Mouse (Mus musculus) heart, embryonic 11.5 days (tissue): ENCODE measurements around the gene 1520401A03Rik. TPM values are rescaled to one million over a fixed set of nuclear protein-coding genes. Genes with fewer than 3 reads are reported as not detected.

Experiments used
- ATAC-seq: fragments of 200-750 bp; cut with Nextera tagmentation; replicated peaks from 2 replicates; pipeline ENCODE4 v1.8.0; 2017; ENCODE audit warnings: moderate library complexity; ENCODE audit not compliant: insufficient number of reproducible peaks, low FRiP score, low TSS enrichment
- H3K27ac ChIP-seq: fragments of 300-500 bp; sonication (generic); 2 replicates; pipeline ENCODE4 v1.5.1; 2014; ENCODE audit warnings: mild to moderate bottlenecking, low read depth, low read length
- H3K27me3 ChIP-seq: fragments of 300-500 bp; sonication (generic); 2 replicates; pipeline ENCODE4 v1.6.1; 2014; ENCODE audit warnings: mild to moderate bottlenecking, low read length, mixed read lengths; ENCODE audit not compliant: control insufficient read depth, insufficient read depth
- H3K36me3 ChIP-seq: fragments of 300-500 bp; sonication (generic); 2 replicates; pipeline ENCODE4 v1.6.1; 2014; ENCODE audit warnings: mild to moderate bottlenecking, low read length, moderate library complexity, mixed read lengths; ENCODE audit not compliant: control insufficient read depth, insufficient read depth
- H3K4me1 ChIP-seq: fragments of 300-500 bp; sonication (generic); 2 replicates; pipeline ENCODE4 v1.6.1; 2014; ENCODE audit warnings: low read length; ENCODE audit not compliant: control insufficient read depth, insufficient read depth
- H3K4me2 ChIP-seq: fragments of 300-500 bp; sonication (generic); 2 replicates; pipeline ENCODE4 v1.6.1; 2014; ENCODE audit warnings: mild to moderate bottlenecking, moderate library complexity
- H3K4me3 ChIP-seq: fragments of 300-500 bp; sonication (generic); 2 replicates; pipeline ENCODE4 v1.5.1; 2014; ENCODE audit warnings: low read depth, low read length
- H3K9ac ChIP-seq: fragments of 300-500 bp; sonication (generic); 2 replicates; pipeline ENCODE4 v1.6.1; 2014; ENCODE audit warnings: mild to moderate bottlenecking, low read depth, low read length, moderate library complexity
- H3K9me3 ChIP-seq: fragments of 300-500 bp; sonication (generic); replicated peaks from 2 replicates; pipeline ENCODE4 v1.6.1; 2016; ENCODE audit warnings: low read length; ENCODE audit not compliant: control insufficient read depth
- whole genome bisulfite sequencing: fragments of 180-500 bp; shearing (Covaris S2); extraction: QIAGEN DNeasy Blood & Tissue Kit; methylation state at CpG from one replicate; pipeline ENCODE4 v1.1.7; 2014; ENCODE audit not compliant: insufficient replicate concordance; 5-methylcytosine and 5-hydroxymethylcytosine counted together
- polyA plus RNA-seq: library from polyadenylated mRNA; unstranded; fragments of >200 nt; fragmentation: Nextera tagmentation; extraction: Ambion mirVana; gene quantifications from 2 replicates; pipeline ENCODE4 v1.2.1, GENCODE M21; 2014

1520401A03Rik gene
- polyA plus RNA-seq, 1 experiment from 2014 or later: 0.16 TPM

GRCm38 (mm10) chr17:23746311-23746710, 23.7 kb upstream of the 1520401A03Rik start:
- Histone ChIP-seq H3K27me3 (peaks cover 68% of the 10 kb centered on the region), H3K4me2 (peak overlapping the region; percentile 52; the same call in 1 of the 2 replicates), H3K4me3 (no peak overlapping the region), H3K4me1 (peaks cover 17% of the 10 kb centered on the region), H3K9me3 (no peaks in the 10 kb centered on the region), H3K36me3 (no peaks in the 10 kb centered on the region; the same call in 1 of the 2 replicates), H3K9ac (no peak overlapping the region), H3K27ac (no peak overlapping the region)
- 1% methylated on average over 12 of the region's 12 CpGs for WGBS
- ATAC-seq: no peak

DNA sequence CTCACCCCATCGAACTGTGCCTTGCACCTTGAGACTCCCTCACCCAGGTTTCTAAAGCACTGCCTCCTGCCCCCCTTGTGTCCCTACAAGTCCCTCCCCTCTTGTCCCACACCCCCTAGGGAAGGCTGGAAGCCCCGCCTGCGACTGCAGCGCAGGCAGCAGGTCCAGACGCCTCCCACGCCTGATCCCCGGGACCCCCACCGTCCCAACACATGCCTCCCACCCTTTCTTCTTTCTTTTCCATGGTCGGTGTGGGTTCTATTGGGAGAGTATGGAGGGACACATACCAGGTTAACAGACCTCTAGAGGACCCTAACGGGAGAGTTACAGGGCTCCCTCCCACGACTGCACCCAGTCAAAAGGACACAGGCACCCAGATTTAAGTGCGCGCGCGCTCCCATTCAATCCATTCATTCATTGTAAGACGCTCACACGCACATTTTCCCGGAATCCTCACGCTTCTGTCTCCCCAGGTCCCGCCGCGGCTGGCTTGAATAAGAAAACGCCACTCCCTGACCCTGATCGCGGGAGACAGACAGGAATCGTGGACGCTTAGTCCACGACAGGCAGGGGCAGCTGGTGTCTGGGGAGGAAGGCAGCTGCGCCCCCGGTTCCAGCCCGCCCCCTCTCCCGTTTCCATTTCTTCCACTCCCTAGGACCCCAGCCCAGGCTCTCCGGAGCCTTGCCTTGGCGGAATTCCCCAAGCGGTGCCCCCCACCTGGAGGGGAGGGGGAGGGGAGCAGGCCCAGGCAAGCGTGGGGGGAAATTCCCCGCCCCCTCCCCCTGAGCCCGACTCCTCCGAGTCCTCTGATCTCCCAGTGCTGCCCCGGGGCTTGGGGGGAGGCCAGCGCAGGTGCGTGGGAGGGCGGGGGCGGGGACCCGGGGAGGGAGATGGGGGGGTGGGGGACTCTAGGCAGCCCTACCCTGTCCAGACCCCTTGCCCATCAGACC, 23.0 kb upstream of the 1520401A03Rik start, which contains the start of gene Kremen2:
TSS of gene Kremen2 (minus strand) at position 533 of the 951 bp plus-strand sequence.
- no peak within 1 kb of the TSS for H3K9ac ChIP-seq
- H3K4me3 ChIP-seq: peak within 1 kb of the TSS; percentile 25
- WGBS: 1% methylated on average over 39 of the region's 45 CpGs
- no peaks in the 10 kb centered on the region for H3K9me3 ChIP-seq
- H3K36me3 ChIP-seq: no peaks in the 10 kb centered on the region
- H3K4me1 ChIP-seq: peaks cover 18% of the 10 kb centered on the region
- H3K27ac ChIP-seq: no peak within 1 kb of the TSS
- no peak for ATAC-seq
- H3K4me2 ChIP-seq: peak within 1 kb of the TSS; percentile 52
- H3K27me3 ChIP-seq: peaks cover 76% of the 10 kb centered on the region

DNA sequence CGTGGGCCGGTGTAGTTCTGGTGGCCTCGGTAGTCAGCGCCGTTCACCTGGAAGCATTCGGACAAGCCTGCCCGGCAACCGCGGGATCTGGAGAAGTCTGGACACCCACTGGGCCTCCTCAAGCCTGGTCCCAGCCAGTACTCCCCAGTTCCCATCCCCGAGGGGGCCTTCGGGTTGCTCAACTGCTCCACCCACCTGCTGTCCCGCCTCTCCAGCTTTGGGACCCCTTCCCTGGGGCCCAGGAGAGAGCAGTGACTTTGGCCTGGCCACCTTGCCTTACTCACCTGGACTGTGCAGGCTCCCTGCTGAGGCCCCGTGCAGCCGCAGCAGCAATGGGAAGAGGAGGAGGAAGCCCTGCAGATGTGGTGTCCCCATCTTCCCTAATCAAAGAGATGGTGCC, 22.1 kb upstream of the 1520401A03Rik start:
- H3K9ac ChIP-seq: no peak overlapping the region

DNA sequence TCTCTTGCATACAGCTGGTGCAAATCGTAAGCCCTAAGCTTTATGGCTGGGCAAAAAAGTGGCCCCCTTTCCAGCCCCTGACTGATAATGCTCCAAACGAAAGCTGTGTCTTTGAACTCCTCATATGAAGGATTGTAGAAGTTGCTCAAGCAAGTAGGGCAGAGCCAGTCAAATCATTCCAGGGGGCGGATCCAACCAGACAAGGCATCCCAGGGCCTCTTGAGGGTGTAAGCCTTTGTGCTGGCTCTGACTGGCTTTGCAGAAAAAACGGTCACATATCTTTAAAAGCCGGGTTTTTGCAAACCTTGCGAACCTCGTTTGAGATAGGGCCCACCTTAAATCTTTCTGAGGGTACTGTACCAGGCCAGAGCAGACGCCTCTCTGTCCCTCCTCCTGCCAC, 21.5 kb upstream of the 1520401A03Rik start:
- H3K4me2 ChIP-seq: no peak overlapping the region
- no peak for ATAC-seq
- H3K4me3 ChIP-seq: no peak overlapping the region
- no peaks in the 10 kb centered on the region for H3K9me3 ChIP-seq
- no peak overlapping the region for H3K27ac ChIP-seq
- WGBS: 19% methylated on average over 8 of the region's 8 CpGs
- peaks cover 27% of the 10 kb centered on the region for H3K4me1 ChIP-seq
- peaks cover 90% of the 10 kb centered on the region for H3K27me3 ChIP-seq
- no peak overlapping the region for H3K9ac ChIP-seq
- no peaks in the 10 kb centered on the region for H3K36me3 ChIP-seq

More for the DNA sequence above, 22.1 kb upstream of the 1520401A03Rik start:
- peaks cover 84% of the 10 kb centered on the region for H3K27me3 ChIP-seq
- 4% methylated on average over 14 of the region's 14 CpGs for WGBS
- no peaks in the 10 kb centered on the region for H3K9me3 ChIP-seq
- H3K4me3 ChIP-seq: peak overlapping the region; percentile 25; the same call in 1 of the 2 replicates
- H3K36me3 ChIP-seq: no peaks in the 10 kb centered on the region
- H3K4me2 ChIP-seq: peak overlapping the region; percentile 52; the same call in 1 of the 2 replicates
- no peak overlapping the region for H3K27ac ChIP-seq
- no peak for ATAC-seq
- H3K4me1 ChIP-seq: peaks cover 22% of the 10 kb centered on the region

DNA sequence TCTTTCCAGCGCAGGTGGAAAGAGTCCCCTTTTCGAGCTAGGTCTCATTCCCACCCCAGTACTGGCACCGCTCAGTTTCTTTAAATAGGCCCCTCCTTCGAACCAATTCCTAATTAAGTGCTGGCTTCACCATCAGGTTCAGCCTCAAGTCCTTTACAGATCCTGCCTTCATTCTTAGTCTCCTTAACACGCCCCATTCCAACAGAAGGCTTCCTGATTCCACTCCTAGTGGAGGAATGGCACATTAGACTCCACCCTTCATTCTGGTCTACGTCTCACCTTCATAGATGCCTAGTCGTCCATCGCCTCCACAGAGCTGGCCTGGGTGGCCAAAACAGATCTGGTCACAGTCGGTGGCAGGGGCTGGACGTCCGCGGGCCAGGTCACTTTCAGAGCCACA, 20.4 kb upstream of the 1520401A03Rik start:
- H3K27ac ChIP-seq: no peak overlapping the region
- no peak overlapping the region for H3K4me3 ChIP-seq
- peaks cover 94% of the 10 kb centered on the region for H3K27me3 ChIP-seq
- no peak for ATAC-seq
- WGBS: 63% methylated on average over 12 of the region's 12 CpGs
- no peaks in the 10 kb centered on the region for H3K36me3 ChIP-seq
- H3K9ac ChIP-seq: no peak overlapping the region
- H3K9me3 ChIP-seq: no peaks in the 10 kb centered on the region
- no peak overlapping the region for H3K4me2 ChIP-seq
- H3K4me1 ChIP-seq: peaks cover 32% of the 10 kb centered on the region

GRCm38 (mm10) chr17:23742210-23742793, 19.7 kb upstream of the 1520401A03Rik start:
- WGBS: 8% methylated on average over 44 of the region's 44 CpGs
- Histone ChIP-seq H3K9me3 (no peaks in the 10 kb centered on the region), H3K4me1 (peaks cover 32% of the 10 kb centered on the region), H3K4me3 (no peak overlapping the region), H3K36me3 (no peaks in the 10 kb centered on the region), H3K27me3 (peaks cover 96% of the 10 kb centered on the region), H3K27ac (no peak overlapping the region), H3K9ac (no peak overlapping the region), H3K4me2 (peak overlapping the region; percentile 28)
- ATAC-seq: no peak

- Histone ChIP-seq H3K4me2 (no peak overlapping the region; the same call in 1 of the 2 replicates), H3K27ac (no peak overlapping the region)
- no peak for ATAC-seq
Observed at GRCm38 (mm10) chr17:23741359-23742209, 19.0 kb upstream of the 1520401A03Rik start.

GRCm38 (mm10) chr17:23740598-23741021, 18.0 kb upstream of the 1520401A03Rik start, which contains the start of gene Paqr4:
Gene Paqr4 (minus strand): TSS chr17:23740867.
- peak; percentile 7; the same call in 1 of the 2 replicates for ATAC-seq
- H3K4me1 ChIP-seq: peaks cover 28% of the 10 kb centered on the region

More at GRCm38 (mm10) chr17:23741359-23742209, 19.0 kb upstream of the 1520401A03Rik start:
- WGBS: 41% methylated on average over 38 of the region's 38 CpGs
- Histone ChIP-seq H3K36me3 (no peaks in the 10 kb centered on the region), H3K9me3 (no peaks in the 10 kb centered on the region), H3K9ac (no peak overlapping the region), H3K27me3 (peaks cover 91% of the 10 kb centered on the region), H3K4me1 (peaks cover 32% of the 10 kb centered on the region), H3K4me3 (no peak overlapping the region)

More at GRCm38 (mm10) chr17:23740598-23741021, 18.0 kb upstream of the 1520401A03Rik start, which contains the start of gene Paqr4:
- WGBS: 5% methylated on average over 13 of the region's 13 CpGs
- H3K36me3 ChIP-seq: peaks cover 1% of the 10 kb centered on the region; the same call in 1 of the 2 replicates
- H3K9me3 ChIP-seq: no peaks in the 10 kb centered on the region
- H3K4me2 ChIP-seq: peak within 1 kb of the TSS; percentile 99
- peaks cover 85% of the 10 kb centered on the region for H3K27me3 ChIP-seq
- H3K27ac ChIP-seq: 0 out of 2 replicates have a peak within 1 kb of the TSS, but pooled peaks have one; percentile 22
- H3K4me3 ChIP-seq: peak within 1 kb of the TSS; percentile 67
- peak within 1 kb of the TSS; percentile 78 for H3K9ac ChIP-seq
